Mouse (Mus musculus): ENCODE results near the gene Rwdd4a. TPM values are rescaled to one million over a fixed set of nuclear protein-coding genes. Genes with fewer than 3 reads are reported as not detected.

Rwdd4a gene
- polyA plus RNA-seq, 1 experiment: 12.0 TPM

- DNase-seq (ENCODE audit: low read depth in 1 of 2, low spot score in 2 of 2): no peak
- TF ChIP-seq POLR2A (IDR thresholded peaks at IDR 0.05; ENCODE audit: low read depth, low read length): no peak
- no peak for TF ChIP-seq CTCF (IDR thresholded peaks at IDR 0.05; ENCODE audit: extremely low read depth, insufficient read depth, insufficient read length, insufficient replicate concordance)
- 92% methylated on average over 12 of the region's 12 CpGs for WGBS
- H3K4me1 ChIP-seq (ENCODE audit: control insufficient read depth, insufficient read depth, insufficient read length): no peaks in the 10 kb centered on the region
- no peak overlapping the region for H3K4me3 ChIP-seq (ENCODE audit: extremely low read depth, insufficient read depth, insufficient read length)
- H3K27ac ChIP-seq (ENCODE audit: insufficient read depth, low read length): no peak overlapping the region
- peaks cover 50% of the 10 kb centered on the region for H3K36me3 ChIP-seq (ENCODE audit: control insufficient read depth, insufficient read depth, low read length)
- H3K27me3 ChIP-seq (ENCODE audit: control insufficient read depth, insufficient read depth, low read length): no peaks in the 10 kb centered on the region
Observed at GRCm38 (mm10) chr8:47505431-47505830, 28.0 kb upstream of the Rwdd4a start.

GRCm38 (mm10) chr8:47510930-47511329, 22.5 kb upstream of the Rwdd4a start:
- 91% methylated on average over 9 of the region's 9 CpGs for WGBS
- H3K4me3 ChIP-seq (ENCODE audit: extremely low read depth, insufficient read depth, insufficient read length): no peak overlapping the region
- no peaks in the 10 kb centered on the region for H3K4me1 ChIP-seq (ENCODE audit: control insufficient read depth, insufficient read depth, insufficient read length)
- no peak for TF ChIP-seq POLR2A (IDR thresholded peaks at IDR 0.05; ENCODE audit: low read depth, low read length)
- TF ChIP-seq CTCF (IDR thresholded peaks at IDR 0.05; ENCODE audit: extremely low read depth, insufficient read depth, insufficient read length, insufficient replicate concordance): no peak
- H3K36me3 ChIP-seq (ENCODE audit: control insufficient read depth, insufficient read depth, low read length): peaks cover 42% of the 10 kb centered on the region
- DNase-seq (ENCODE audit: low read depth in 1 of 2, low spot score in 2 of 2): no peak
- H3K27ac ChIP-seq (ENCODE audit: insufficient read depth, low read length): no peak overlapping the region
- no peaks in the 10 kb centered on the region for H3K27me3 ChIP-seq (ENCODE audit: control insufficient read depth, insufficient read depth, low read length)

GRCm38 (mm10) chr8:47513601-47514000, 19.9 kb upstream of the Rwdd4a start:
- DNase-seq (ENCODE audit: low read depth in 1 of 2, low spot score in 2 of 2): no peak
- TF ChIP-seq POLR2A (IDR thresholded peaks at IDR 0.05; ENCODE audit: low read depth, low read length): no peak
- no peak overlapping the region for H3K27ac ChIP-seq (ENCODE audit: insufficient read depth, low read length)
- WGBS: 96% methylated on average over 15 of the region's 15 CpGs
- H3K36me3 ChIP-seq (ENCODE audit: control insufficient read depth, insufficient read depth, low read length): peaks cover 40% of the 10 kb centered on the region
- H3K4me3 ChIP-seq (ENCODE audit: extremely low read depth, insufficient read depth, insufficient read length): no peak overlapping the region
- no peaks in the 10 kb centered on the region for H3K4me1 ChIP-seq (ENCODE audit: control insufficient read depth, insufficient read depth, insufficient read length)
- no peaks in the 10 kb centered on the region for H3K27me3 ChIP-seq (ENCODE audit: control insufficient read depth, insufficient read depth, low read length)

- Histone ChIP-seq H3K4me3 (ENCODE audit: extremely low read depth, insufficient read depth, insufficient read length) (no peak overlapping the region), H3K36me3 (ENCODE audit: control insufficient read depth, insufficient read depth, low read length) (peaks cover 22% of the 10 kb centered on the region), H3K27me3 (ENCODE audit: control insufficient read depth, insufficient read depth, low read length) (no peaks in the 10 kb centered on the region), H3K27ac (ENCODE audit: insufficient read depth, low read length) (no peak overlapping the region), H3K4me1 (ENCODE audit: control insufficient read depth, insufficient read depth, insufficient read length) (peaks cover 3% of the 10 kb centered on the region; the same call in 1 of the 2 replicates)
- DNase-seq (ENCODE audit: low read depth in 1 of 2, low spot score in 2 of 2): no peak
- WGBS: 97% methylated on average over 1 of the region's 1 CpGs
- TF ChIP-seq CTCF (IDR thresholded peaks at IDR 0.05; ENCODE audit: extremely low read depth, insufficient read depth, insufficient read length, insufficient replicate concordance) (no peak), POLR2A (IDR thresholded peaks at IDR 0.05; ENCODE audit: low read depth, low read length) (no peak)
Observed at GRCm38 (mm10) chr8:47528094-47528493, 5.4 kb upstream of the Rwdd4a start.

- 92% methylated on average over 4 of the region's 4 CpGs for WGBS
- H3K36me3 ChIP-seq (ENCODE audit: control insufficient read depth, insufficient read depth, low read length): peaks cover 2% of the 10 kb centered on the region
- H3K27ac ChIP-seq (ENCODE audit: insufficient read depth, low read length): no peak overlapping the region
- H3K4me1 ChIP-seq (ENCODE audit: control insufficient read depth, insufficient read depth, insufficient read length): no peaks in the 10 kb centered on the region; the same call in 1 of the 2 replicates
- H3K4me3 ChIP-seq (ENCODE audit: extremely low read depth, insufficient read depth, insufficient read length): no peak overlapping the region
- TF ChIP-seq CTCF (IDR thresholded peaks at IDR 0.05; ENCODE audit: extremely low read depth, insufficient read depth, insufficient read length, insufficient replicate concordance) (no peak), POLR2A (IDR thresholded peaks at IDR 0.05; ENCODE audit: low read depth, low read length) (no peak)
- DNase-seq (ENCODE audit: low read depth in 1 of 2, low spot score in 2 of 2): no peak
- H3K27me3 ChIP-seq (ENCODE audit: control insufficient read depth, insufficient read depth, low read length): no peaks in the 10 kb centered on the region
Observed at GRCm38 (mm10) chr8:47538323-47538722, 4.9 kb downstream of the Rwdd4a start.

GRCm38 (mm10) chr8:47542746-47543145, 9.3 kb downstream of the Rwdd4a start:
- Histone ChIP-seq H3K27ac (ENCODE audit: insufficient read depth, low read length) (no peak overlapping the region), H3K4me3 (ENCODE audit: extremely low read depth, insufficient read depth, insufficient read length) (no peak overlapping the region), H3K27me3 (ENCODE audit: control insufficient read depth, insufficient read depth, low read length) (no peaks in the 10 kb centered on the region), H3K36me3 (ENCODE audit: control insufficient read depth, insufficient read depth, low read length) (peaks cover 18% of the 10 kb centered on the region), H3K4me1 (ENCODE audit: control insufficient read depth, insufficient read depth, insufficient read length) (no peaks in the 10 kb centered on the region)
- TF ChIP-seq CTCF (IDR thresholded peaks at IDR 0.05; ENCODE audit: extremely low read depth, insufficient read depth, insufficient read length, insufficient replicate concordance) (no peak), POLR2A (IDR thresholded peaks at IDR 0.05; ENCODE audit: low read depth, low read length) (no peak)
- WGBS: 96% methylated on average over 16 of the region's 16 CpGs
- DNase-seq (ENCODE audit: low read depth in 1 of 2, low spot score in 2 of 2): no peak

- Histone ChIP-seq H3K36me3 (ENCODE audit: control insufficient read depth, insufficient read depth, low read length) (peaks cover 25% of the 10 kb centered on the region), H3K27ac (ENCODE audit: insufficient read depth, low read length) (no peak overlapping the region), H3K4me1 (ENCODE audit: control insufficient read depth, insufficient read depth, insufficient read length) (no peaks in the 10 kb centered on the region), H3K27me3 (ENCODE audit: control insufficient read depth, insufficient read depth, low read length) (no peaks in the 10 kb centered on the region), H3K4me3 (ENCODE audit: extremely low read depth, insufficient read depth, insufficient read length) (no peak overlapping the region)
- WGBS: 78% methylated on average over 5 of the region's 5 CpGs
- no peak for DNase-seq (ENCODE audit: low read depth in 1 of 2, low spot score in 2 of 2)
- no peak for TF ChIP-seq POLR2A (IDR thresholded peaks at IDR 0.05; ENCODE audit: low read depth, low read length)
- no peak for TF ChIP-seq CTCF (IDR thresholded peaks at IDR 0.05; ENCODE audit: extremely low read depth, insufficient read depth, insufficient read length, insufficient replicate concordance)
Observed at GRCm38 (mm10) chr8:47544094-47544493, 10.6 kb downstream of the Rwdd4a start.

Measured in spleen, adult 2 months (tissue).